Mouse (Mus musculus) embryonic stem cell, embryonic (primary cell): Measurements from ENCODE around the gene Vegfd.

Experiments used
- CTCF ChIA-PET, 4 experiments: fragments of 300-600 bp in 2 of 4; fragments of 350-600 bp in 2 of 4; sonication (Branson Sonifier 250); formaldehyde crosslinking; loops; one replicate each; lab custom pipeline; 2022; ENCODE audit warnings: inconsistent platforms in 2 of 4; lab: Charles Lee
- POLR2A ChIA-PET, 4 experiments: fragments of 300-600 bp in 2 of 4; fragments of 350-600 bp in 2 of 4; sonication (Branson Sonifier 250); formaldehyde crosslinking; loops; one replicate each; lab custom pipeline; 2022; ENCODE audit warnings: antibody characterized with exemption in 4 of 4, inconsistent platforms in 1 of 4; lab: Charles Lee

Gene Vegfd

DNA sequence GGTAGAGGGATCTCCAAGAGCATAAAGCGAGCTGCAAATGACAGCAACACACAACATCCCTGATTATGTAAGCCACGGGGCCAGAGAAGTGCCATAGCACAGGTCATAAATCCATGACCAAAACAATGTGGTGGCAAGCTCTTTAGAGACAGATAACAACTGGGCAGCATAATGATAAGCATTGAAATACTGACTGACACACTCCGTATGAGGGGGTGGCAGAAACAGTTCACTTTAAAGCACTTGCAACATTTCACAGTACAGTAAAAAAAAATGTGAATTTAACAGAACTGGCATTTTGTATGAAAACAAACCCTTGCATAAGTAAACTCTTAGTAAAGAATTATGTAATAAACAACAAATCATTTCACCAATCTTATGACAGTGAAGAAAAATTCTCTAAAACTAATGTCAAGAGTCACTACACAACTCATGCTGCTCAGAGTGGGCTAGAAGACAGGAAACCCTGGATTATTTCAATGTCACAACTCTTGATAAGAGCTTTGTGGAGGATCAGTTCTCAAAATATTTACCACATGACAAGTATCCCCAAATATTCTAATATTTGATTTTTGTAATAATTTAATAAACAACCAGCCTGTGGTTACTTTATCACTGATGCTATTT is 35.2 kb downstream of the Vegfd start:
- ChIA-PET POLR2A (interaction anchor here in 1 of 4 experiments (1.3 to 3.6 kb wide), 4 partner anchors 11 to 14 kb away, joined by 3 to 12 read pairs (median 5); partner anchors contain the start of gene Piga), CTCF (no interaction called here)

GRCm38 (mm10) chrX:164410562-164410961 is 37.4 kb downstream of the Vegfd start:
- CTCF ChIA-PET = interaction anchor here in 1 of 4 experiments (0.5 to 0.7 kb wide), 2 partner anchors 338 to 604 kb away, joined by 3 to 5 read pairs; no protein-coding TSS in a partner anchor
- POLR2A ChIA-PET = interaction anchor here in 2 of 4 experiments (0.6 to 3.6 kb wide), 6 partner anchors 9 to 477 kb away, joined by 3 to 12 read pairs (median 4); partner anchors contain the start of gene Piga (in 1 of the 2)

DNA sequence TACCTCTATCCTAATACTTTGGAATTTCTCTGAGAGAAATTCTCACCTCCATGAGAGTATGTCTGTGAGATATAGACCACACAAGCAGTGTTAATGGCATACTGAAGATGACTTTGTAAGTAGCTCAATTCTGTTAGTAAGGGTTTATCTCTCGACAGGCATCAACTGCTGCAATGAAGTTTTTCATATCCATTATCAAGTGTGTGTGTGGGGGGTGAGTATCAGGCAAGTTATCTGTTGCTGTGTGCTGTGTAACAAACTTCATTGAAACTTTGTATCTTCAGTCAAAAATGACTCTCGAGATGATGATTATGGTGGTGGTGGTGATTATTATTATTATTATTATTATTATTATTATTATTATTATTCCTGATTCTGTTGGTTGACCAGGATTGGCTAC is 43.6 kb downstream of the Vegfd start:
- ChIA-PET POLR2A (interaction anchor here in 1 of 4 experiments (1.7 to 4.7 kb wide), 2 partner anchors 12 to 14 kb away, joined by 7 to 28 read pairs; no protein-coding TSS in a partner anchor), CTCF (no interaction called here)

- ChIA-PET CTCF (no interaction called here), POLR2A (interaction anchor here in 1 of 4 experiments (1.0 to 4.7 kb wide), 4 partner anchors 10 to 34 kb away, joined by 3 to 28 read pairs (median 6); no protein-coding TSS in a partner anchor)
These were observed 44.8 kb downstream of the Vegfd start for GRCm38 (mm10) chrX:164418008-164418407.

- ChIA-PET CTCF (no interaction called here), POLR2A (interaction anchor here in 3 of 4 experiments (0.7 to 4.2 kb wide), 12 partner anchors 9 to 511 kb away, joined by 3 to 29 read pairs (median 4); partner anchors contain the start of genes Ap1s2 (in 1 of the 3), Pir (in 1 of the 3), Siah1b (in 1 of the 3) and Zrsr2 (in 1 of the 3))
These were observed 46.3 kb downstream of the Vegfd start, which contains the start of gene Piga for GRCm38 (mm10) chrX:164419471-164419939. Gene Piga (plus strand): TSS chrX:164419787.

- ChIA-PET POLR2A (interaction anchor here in 3 of 4 experiments (0.6 to 4.2 kb wide), 10 partner anchors 8 to 511 kb away, joined by 3 to 29 read pairs (median 4); partner anchors contain the start of genes Ap1s2 (in 1 of the 3) and Siah1b (in 1 of the 3)), CTCF (no interaction called here)
These were observed 46.8 kb downstream of the Vegfd start for GRCm38 (mm10) chrX:164419955-164420354.

- CTCF ChIA-PET = no interaction called here
- POLR2A ChIA-PET = interaction anchor here in 3 of 4 experiments (0.6 to 4.2 kb wide), 8 partner anchors 8 to 344 kb away, joined by 3 to 29 read pairs (median 4); partner anchors contain the start of gene Siah1b (in 1 of the 3)
These were observed 47.3 kb downstream of the Vegfd start for GRCm38 (mm10) chrX:164420518-164420917.

DNA sequence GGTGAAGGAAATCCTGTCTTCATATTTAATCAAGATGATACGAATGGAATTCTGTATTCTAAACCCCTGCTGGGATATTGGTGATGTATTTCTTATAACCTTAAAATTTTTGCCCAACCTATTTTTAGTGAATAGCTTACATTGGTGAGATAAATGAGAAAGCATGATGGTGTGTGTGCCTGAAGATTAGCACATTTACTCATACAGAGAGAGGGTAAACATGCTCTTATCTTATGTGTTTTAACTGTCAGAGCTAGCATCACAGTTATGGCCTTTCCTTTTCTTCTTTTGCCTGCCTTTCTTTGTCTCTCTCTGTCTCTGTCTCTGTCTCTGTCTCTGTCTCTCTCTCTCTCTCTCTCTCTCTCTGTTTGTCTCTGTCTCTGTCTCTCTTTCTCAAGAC is 51.6 kb downstream of the Vegfd start:
- ChIA-PET POLR2A (interaction anchor here in 2 of 4 experiments (0.7 to 1.7 kb wide), 4 partner anchors 21 to 516 kb away, joined by 3 to 4 read pairs (median 4); partner anchors contain the start of gene Ap1s2 (in 1 of the 2)), CTCF (no interaction called here)

- CTCF ChIA-PET = no interaction called here
- POLR2A ChIA-PET = interaction anchor here in 1 of 4 experiments (0.6 to 1.7 kb wide), 4 partner anchors 9 to 21 kb away, joined by 3 to 4 read pairs (median 4); no protein-coding TSS in a partner anchor
These were observed 54.1 kb downstream of the Vegfd start for GRCm38 (mm10) chrX:164427295-164427694.

DNA sequence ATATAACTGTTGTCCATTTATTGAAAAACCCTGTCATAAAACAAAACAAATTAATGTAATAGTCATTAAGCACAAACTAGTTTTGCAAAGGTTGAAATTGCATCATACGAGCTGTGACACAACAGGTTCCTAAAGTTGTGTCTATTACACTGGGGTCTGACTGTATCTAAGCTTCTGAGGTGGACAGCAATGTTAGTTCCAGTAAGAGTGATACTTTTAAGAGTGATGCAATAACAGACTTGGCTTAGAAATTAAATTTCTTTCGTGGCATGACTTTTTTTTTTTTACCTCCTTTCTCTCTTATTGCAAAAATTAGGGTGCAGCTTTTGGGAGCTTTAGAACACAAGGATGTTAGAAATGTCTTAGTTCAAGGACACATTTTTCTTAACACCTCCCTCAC is 55.0 kb downstream of the Vegfd start:
- ChIA-PET POLR2A (interaction anchor here in 2 of 4 experiments (0.6 to 4.1 kb wide), 6 partner anchors 7 to 758 kb away, joined by 3 to 29 read pairs (median 4); partner anchors contain the start of genes Piga (in 2 of the 2) and Siah1b (in 1 of the 2)), CTCF (no interaction called here)

- ChIA-PET CTCF (no interaction called here), POLR2A (interaction anchor here in 3 of 4 experiments (0.9 to 4.1 kb wide), 8 partner anchors 9 to 514 kb away, joined by 3 to 29 read pairs (median 6); partner anchors contain the start of gene Piga (in 2 of the 3))
These were observed 57.4 kb downstream of the Vegfd start for GRCm38 (mm10) chrX:164430621-164431020.

DNA sequence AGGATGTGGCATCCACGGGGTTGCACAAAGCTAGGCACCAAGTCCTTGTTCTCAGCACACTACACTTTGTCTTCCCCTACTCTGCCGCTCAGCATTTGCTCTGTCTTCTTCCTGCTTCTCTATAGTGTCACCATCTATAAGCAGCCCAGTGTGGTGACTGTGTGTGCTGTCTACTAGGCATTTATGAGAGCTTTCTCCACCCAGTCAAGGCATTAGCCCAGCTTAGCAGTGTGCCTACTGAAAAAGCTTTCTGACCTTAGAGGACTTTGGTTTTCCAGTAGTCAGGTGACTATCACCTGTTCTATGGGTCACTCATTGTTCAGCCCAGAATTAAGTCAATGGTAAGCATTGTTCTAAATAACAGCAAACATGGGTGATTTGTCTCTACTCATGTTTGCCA is 58.0 kb downstream of the Vegfd start:
- ChIA-PET CTCF (no interaction called here), POLR2A (interaction anchor here in 3 of 4 experiments (0.9 to 4.1 kb wide), 7 partner anchors 9 to 515 kb away, joined by 3 to 29 read pairs (median 7); partner anchors contain the start of gene Piga (in 2 of the 3))

GRCm38 (mm10) chrX:164431541-164431940 is 58.4 kb downstream of the Vegfd start:
- CTCF ChIA-PET = no interaction called here
- POLR2A ChIA-PET = interaction anchor here in 3 of 4 experiments (0.9 to 4.1 kb wide), 7 partner anchors 10 to 515 kb away, joined by 3 to 29 read pairs (median 7); partner anchors contain the start of gene Piga (in 2 of the 3)

DNA sequence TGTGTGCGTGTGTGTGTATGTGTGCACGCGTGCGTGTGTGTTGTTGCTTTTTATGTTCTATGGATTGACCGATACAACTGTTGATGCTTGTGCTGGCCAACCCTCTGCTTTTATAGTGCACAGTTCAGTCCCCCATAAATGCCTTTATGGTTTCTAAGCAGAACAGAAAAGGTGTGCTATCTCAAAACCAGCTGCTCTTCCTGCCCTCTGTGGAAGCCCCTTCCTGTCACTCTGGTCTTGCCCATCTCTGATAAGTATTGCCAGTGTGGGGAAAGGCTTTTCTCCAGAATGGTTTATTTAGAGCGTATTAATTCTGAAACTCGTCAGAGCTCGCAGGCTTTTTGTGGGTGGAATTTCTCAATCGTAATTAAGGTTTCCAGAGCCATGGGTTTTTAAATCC is 59.5 kb downstream of the Vegfd start:
- POLR2A ChIA-PET = interaction anchor here in 1 of 4 experiments (1.3 kb wide), 1 partner anchor 14 kb away, joined by 5 read pairs; no protein-coding TSS in a partner anchor
- CTCF ChIA-PET = no interaction called here

- ChIA-PET POLR2A (no interaction called here), CTCF (no interaction called here)
These were observed 63.5 kb downstream of the Vegfd start, which contains the start of gene Asb11 for GRCm38 (mm10) chrX:164436709-164437108. Gene Asb11 (plus strand): TSS chrX:164436994.

- POLR2A ChIA-PET = interaction anchor here in 1 of 4 experiments (1.3 kb wide), 1 partner anchor 363 kb away, joined by 3 read pairs; the partner anchor contains the start of gene Siah1b
- CTCF ChIA-PET = no interaction called here
These were observed 66.3 kb downstream of the Vegfd start for GRCm38 (mm10) chrX:164439462-164439861.

DNA sequence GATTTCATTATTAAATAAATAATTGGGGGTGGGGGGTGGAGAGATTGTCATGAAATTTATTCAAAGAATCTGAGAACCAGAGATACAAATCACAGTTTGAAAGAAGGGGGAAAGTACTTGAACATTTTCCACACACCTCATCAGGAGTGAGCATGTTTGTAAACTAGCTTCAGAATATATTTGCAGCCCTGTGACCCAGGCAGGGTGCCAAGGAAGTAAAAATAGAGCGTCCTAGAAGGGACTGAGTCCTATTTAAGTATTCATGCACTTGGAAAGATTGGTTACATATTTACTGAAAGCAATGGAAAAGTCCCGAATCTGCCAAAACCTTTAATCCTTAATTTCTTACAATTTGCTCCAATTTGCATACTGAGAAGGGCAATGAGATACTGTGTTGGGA is 67.0 kb downstream of the Vegfd start:
- CTCF ChIA-PET = no interaction called here
- POLR2A ChIA-PET = interaction anchor here in 1 of 4 experiments (1.3 kb wide), 1 partner anchor 364 kb away, joined by 3 read pairs; the partner anchor contains the start of gene Siah1b

DNA sequence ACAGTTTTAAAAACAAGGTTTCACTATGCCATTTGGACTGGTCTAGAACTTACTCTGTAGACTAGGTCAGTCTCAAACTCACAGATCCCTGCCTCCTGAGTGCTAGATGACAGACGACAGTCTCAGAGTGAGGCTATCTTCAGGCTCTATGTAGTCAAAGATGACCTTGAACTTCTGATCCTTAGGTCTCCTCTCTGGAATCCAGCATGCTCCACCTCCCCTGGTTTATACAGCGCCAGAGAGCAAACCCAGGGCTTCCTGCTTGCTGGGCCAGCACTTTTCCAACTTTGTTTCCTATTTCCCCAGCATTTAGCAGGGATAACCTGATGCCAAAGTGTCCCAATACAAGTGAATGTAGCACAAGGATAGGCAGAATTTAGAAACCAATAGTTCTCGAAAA is 67.5 kb downstream of the Vegfd start:
- CTCF ChIA-PET = no interaction called here
- POLR2A ChIA-PET = no interaction called here

GRCm38 (mm10) chrX:164441306-164441705 is 68.1 kb downstream of the Vegfd start:
- ChIA-PET CTCF (no interaction called here), POLR2A (interaction anchor here in 2 of 4 experiments (1.3 to 2.6 kb wide), 3 partner anchors 11 to 365 kb away, joined by 3 to 10 read pairs (median 9); partner anchors contain the start of gene Siah1b (in 1 of the 2))
